Comparison of ENCODE assay signal across 10 mouse cellular contexts in genomic region chr7:28466721-28467212, GRCm38 (mm10). TPM values are rescaled to one million over a fixed set of nuclear protein-coding genes. Genes with fewer than 3 reads are reported as not detected.
DNase-seq lines count a peak whose midpoint lies in the region; ATAC-seq and TF ChIP-seq lines count a peak whose summit lies in the region.
"Had no signal": no experiment of that assay in that cellular context is flagged by ENCODE, and none has a peak within 500 bp of the region (broad histone marks: within the 10 kb centered on the region; RNA-seq: fewer than 3 reads in every experiment).

No protein-coding gene starts in this region.

- no peak for TF ChIP-seq POLR2A in kidney, adult 2 months (IDR thresholded peaks at IDR 0.05; ENCODE audit: low read depth, low read length)

- TF ChIP-seq CTCF in kidney, adult 2 months (conservative IDR thresholded peaks at IDR 0.05; ENCODE audit: insufficient read depth, insufficient read length, low read depth, low read length), result no peak

- WGBS in kidney, adult 2 months, result 33% methylated on average over 40 of the region's 40 CpGs
- WGBS in embryonic facial prominence, embryonic 13.5 days, result 21% methylated on average over 40 of the region's 40 CpGs
- 16% methylated on average over 40 of the region's 40 CpGs for WGBS in limb, embryonic 10.5 days
- WGBS in neural tube, embryonic 13.5 days, result 11% methylated on average over 40 of the region's 40 CpGs

- H3K4me3 ChIP-seq in kidney, adult 2 months (ENCODE audit: insufficient read depth, low read depth, low read length), result peak overlapping the region; percentile 62; the same call in 1 of the 2 replicates
- peak overlapping the region; percentile 50 for H3K4me3 ChIP-seq in embryonic facial prominence, embryonic 13.5 days
- H3K4me3 ChIP-seq in limb, embryonic 10.5 days, result peak overlapping the region; percentile 70
- H3K4me3 ChIP-seq in neural tube, embryonic 13.5 days, result peak overlapping the region; percentile 38

- H3K27ac ChIP-seq in kidney, adult 2 months (ENCODE audit: insufficient read depth, low read depth, low read length), result no peak overlapping the region
- H3K27ac ChIP-seq in embryonic facial prominence, embryonic 13.5 days, result no peak overlapping the region
- peak overlapping the region; percentile 91 for H3K27ac ChIP-seq in limb, embryonic 10.5 days
- no peak overlapping the region for H3K27ac ChIP-seq in neural tube, embryonic 13.5 days (replicated peaks)
- H3K27ac ChIP-seq: layer of hippocampus, adult 2 months had no signal

- H3K36me3 ChIP-seq in kidney, adult 2 months (ENCODE audit: control insufficient read depth, insufficient read depth, low read length), result no peaks in the 10 kb centered on the region
- H3K36me3 ChIP-seq in embryonic facial prominence, embryonic 13.5 days, result peaks cover 24% of the 10 kb centered on the region
- H3K36me3 ChIP-seq in limb, embryonic 10.5 days, result peaks cover 31% of the 10 kb centered on the region
- peaks cover 46% of the 10 kb centered on the region for H3K36me3 ChIP-seq in neural tube, embryonic 13.5 days
- H3K36me3 ChIP-seq: G1E had no signal

- no peaks in the 10 kb centered on the region for H3K27me3 ChIP-seq in kidney, adult 2 months (replicated peaks; ENCODE audit: control insufficient read depth, insufficient read depth, low read length)
- peaks cover 27% of the 10 kb centered on the region for H3K27me3 ChIP-seq in embryonic facial prominence, embryonic 13.5 days
- H3K27me3 ChIP-seq in limb, embryonic 10.5 days (ENCODE audit: low read depth, poor library complexity, severe bottlenecking), result peaks cover 39% of the 10 kb centered on the region
- peaks cover 26% of the 10 kb centered on the region for H3K27me3 ChIP-seq in neural tube, embryonic 13.5 days

- H3K9ac ChIP-seq in embryonic facial prominence, embryonic 13.5 days, result peak overlapping the region; percentile 73
- peak overlapping the region; percentile 63 for H3K9ac ChIP-seq in neural tube, embryonic 13.5 days

- H3K4me1 ChIP-seq in kidney, adult 2 months (ENCODE audit: control insufficient read depth, insufficient read depth, low read length), result no peaks in the 10 kb centered on the region
- peaks cover 22% of the 10 kb centered on the region for H3K4me1 ChIP-seq in embryonic facial prominence, embryonic 13.5 days
- peaks cover 14% of the 10 kb centered on the region for H3K4me1 ChIP-seq in limb, embryonic 10.5 days
- peaks cover 43% of the 10 kb centered on the region for H3K4me1 ChIP-seq in neural tube, embryonic 13.5 days (replicated peaks)

- no peak for DNase-seq in kidney, adult 2 months
- no peak for DNase-seq in kidney, adult 8-10 months
- peak; percentile 65 for DNase-seq in limb, embryonic 10.5 days (ENCODE audit: low spot score)
- DNase-seq in B cell, adult 2 months, result no peak
- DNase-seq in adipocyte (ENCODE audit: low spot score), result no peak
- no peak for DNase-seq in spleen, adult 18-20 months

- no peak for ATAC-seq in embryonic facial prominence, embryonic 13.5 days (ENCODE audit: insufficient number of reproducible peaks, insufficient read depth, low FRiP score, low TSS enrichment, low read depth)
- ATAC-seq in neural tube, embryonic 13.5 days (ENCODE audit: low read depth), result no peak

- H3K9me3 ChIP-seq in embryonic facial prominence, embryonic 13.5 days, result no peaks in the 10 kb centered on the region
- no peaks in the 10 kb centered on the region for H3K9me3 ChIP-seq in limb, embryonic 10.5 days (replicated peaks)
- H3K9me3 ChIP-seq in neural tube, embryonic 13.5 days, result no peaks in the 10 kb centered on the region
- H3K9me3 ChIP-seq: G1E had no signal

- peak overlapping the region; percentile 84 for H3K4me2 ChIP-seq in embryonic facial prominence, embryonic 13.5 days
- peak overlapping the region; percentile 62 for H3K4me2 ChIP-seq in neural tube, embryonic 13.5 days

RNA-seq across cellular contexts. Expression of gene Lrfn1, which starts 15.0 kb away (rescaled TPM):
- 2.5 and 3.1 TPM in 2 replicates for polyA plus RNA-seq in kidney, adult 2 months (2012; rRNA removed)
- 5.3 and 7.6 TPM in 2 replicates for polyA plus RNA-seq in embryonic facial prominence, embryonic 13.5 days (2015; fragmentation: Nextera tagmentation; extraction: Ambion mirVana)
- 4.1 and 5.0 TPM in 2 replicates for polyA plus RNA-seq in limb, embryonic 10.5 days (2016; fragmentation: Nextera tagmentation; extraction: Ambion mirVana)
- polyA plus RNA-seq in neural tube, embryonic 13.5 days (2015; fragmentation: Nextera tagmentation; extraction: Ambion mirVana), result 14.1 and 15.2 TPM in 2 replicates

RNA-seq across cellular contexts. Expression of gene Gmfg, which starts 29.5 kb away (rescaled TPM):
- polyA plus RNA-seq in kidney, adult 2 months (2012; rRNA removed), result 8.4 and 14.5 TPM in 2 replicates
- polyA plus RNA-seq in embryonic facial prominence, embryonic 13.5 days (2015; fragmentation: Nextera tagmentation; extraction: Ambion mirVana), result 9.9 and 13.4 TPM in 2 replicates
- polyA plus RNA-seq in limb, embryonic 10.5 days (2016; fragmentation: Nextera tagmentation; extraction: Ambion mirVana), result 6.8 and 7.7 TPM in 2 replicates
- polyA plus RNA-seq in neural tube, embryonic 13.5 days (2015; fragmentation: Nextera tagmentation; extraction: Ambion mirVana), result 5.3 and 6.0 TPM in 2 replicates

RNA-seq across cellular contexts. Expression of gene Ifnl2, which starts 43.5 kb away (rescaled TPM):
- not detected in 2 replicates for polyA plus RNA-seq in kidney, adult 2 months (2012; rRNA removed)
- polyA plus RNA-seq in embryonic facial prominence, embryonic 13.5 days (2015; fragmentation: Nextera tagmentation; extraction: Ambion mirVana), result not detected in 2 replicates
- polyA plus RNA-seq in limb, embryonic 10.5 days (2016; fragmentation: Nextera tagmentation; extraction: Ambion mirVana), result not detected in 2 replicates
- not detected in 2 replicates for polyA plus RNA-seq in neural tube, embryonic 13.5 days (2015; fragmentation: Nextera tagmentation; extraction: Ambion mirVana)
- polyA plus RNA-seq: G1E had no signal

RNA-seq across cellular contexts. Expression of gene Ifnl3, which starts 55.9 kb away (rescaled TPM):
- not detected in 2 replicates for polyA plus RNA-seq in kidney, adult 2 months (2012; rRNA removed)
- not detected in 2 replicates for polyA plus RNA-seq in embryonic facial prominence, embryonic 13.5 days (2015; fragmentation: Nextera tagmentation; extraction: Ambion mirVana)
- not detected in 2 replicates for polyA plus RNA-seq in limb, embryonic 10.5 days (2016; fragmentation: Nextera tagmentation; extraction: Ambion mirVana)
- polyA plus RNA-seq in neural tube, embryonic 13.5 days (2015; fragmentation: Nextera tagmentation; extraction: Ambion mirVana), result not detected in 2 replicates
- polyA plus RNA-seq: G1E had no signal
